Mouse (Mus musculus): ENCODE measurements around the gene Ppard. TPM values are rescaled to one million over a fixed set of nuclear protein-coding genes. Genes with fewer than 3 reads are reported as not detected.

Ppard gene
- polyA plus RNA-seq, 1 experiment from 2014 or later = 2.8 TPM

DNA sequence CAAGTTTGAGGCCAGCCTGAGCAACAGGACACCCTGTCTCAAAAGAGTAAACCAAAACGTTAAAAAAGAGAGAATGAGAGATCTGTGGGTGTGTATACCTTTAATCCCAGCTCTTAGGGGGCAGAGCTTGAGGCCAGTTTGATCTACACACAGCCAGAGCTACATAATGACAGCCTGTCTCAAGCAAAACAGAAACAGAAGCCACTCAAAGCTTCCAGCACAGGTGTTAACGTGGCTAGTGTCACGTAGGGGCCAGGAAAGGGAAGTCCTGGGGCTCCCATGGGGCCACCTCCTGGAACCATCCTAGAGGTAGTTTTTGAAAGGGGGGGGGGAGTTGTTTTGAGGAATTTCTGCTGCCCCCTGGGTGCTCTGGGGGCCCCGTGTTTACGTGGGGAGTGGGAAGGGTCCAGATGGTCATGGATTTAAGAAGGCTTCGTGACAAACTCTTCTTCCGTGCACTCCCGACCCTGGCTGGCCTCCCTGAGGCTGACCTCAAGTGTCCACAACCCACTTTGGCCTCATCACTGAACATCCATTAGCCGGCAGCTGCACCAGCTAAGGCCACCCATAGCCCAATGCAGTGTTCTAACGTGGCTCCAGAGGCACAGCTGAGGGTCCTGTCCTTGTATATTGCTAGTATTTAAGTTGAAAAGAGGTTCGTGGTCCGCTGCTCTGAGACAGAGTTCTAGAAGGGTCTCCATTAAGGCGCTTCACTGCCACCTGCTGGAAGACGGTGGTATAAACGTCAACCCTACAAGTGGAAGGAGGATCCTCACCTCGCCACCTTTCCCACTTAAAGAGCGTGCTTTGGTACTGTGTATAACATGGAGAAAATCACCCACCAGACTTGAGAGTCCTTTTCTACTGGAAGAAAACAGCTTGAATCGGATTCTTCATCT is 76.0 kb downstream of the Ppard start:
- Histone ChIP-seq H3K4me2 (peak overlapping the region; percentile 45), H3K4me1 (ENCODE audit: insufficient read depth) (no peaks in the 10 kb centered on the region), H3K4me3 (ENCODE audit: low read depth, low read length) (no peak overlapping the region), H3K27me3 (ENCODE audit: insufficient read depth, low read length) (no peaks in the 10 kb centered on the region), H3K9ac (no peak overlapping the region), H3K36me3 (ENCODE audit: insufficient read depth) (no peaks in the 10 kb centered on the region), H3K9me3 (ENCODE audit: low read depth, low read length) (no peaks in the 10 kb centered on the region), H3K27ac (ENCODE audit: low read depth) (no peak overlapping the region)
- peak; percentile 98 for DNase-seq
- WGBS = 9% methylated on average over 18 of the region's 18 CpGs
- 0 out of 2 replicates have a peak, but pooled peaks have one; percentile 18 for ATAC-seq (ENCODE audit: insufficient read depth)
- peak; percentile 97 for TF ChIP-seq CTCF (IDR thresholded peaks at IDR 0.05; ENCODE audit: low read depth)

DNA sequence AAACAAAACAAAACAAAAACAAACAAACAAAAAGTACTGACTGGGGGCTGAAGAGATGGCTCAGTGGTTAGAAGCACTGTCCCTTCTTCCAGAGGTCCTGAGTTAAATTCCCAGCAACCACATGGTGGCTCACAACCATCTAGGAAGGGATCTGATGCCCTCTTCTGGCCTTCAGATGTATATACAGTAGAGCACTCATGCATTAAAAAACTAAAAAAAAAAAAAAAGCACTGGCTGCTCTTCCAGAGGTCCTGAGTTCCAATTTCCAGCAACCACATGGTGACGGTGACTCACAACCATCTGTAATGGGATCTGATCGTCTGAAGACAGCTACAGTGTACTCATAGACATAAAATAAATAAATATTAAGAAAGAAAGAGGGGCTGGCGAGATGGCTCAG is 78.3 kb downstream of the Ppard start:
- 0 out of 2 replicates have a peak, but pooled peaks cover 4% of the 10 kb centered on the region for H3K4me1 ChIP-seq (ENCODE audit: insufficient read depth)
- 64% methylated on average over 3 of the region's 3 CpGs for WGBS
- H3K9me3 ChIP-seq (ENCODE audit: low read depth, low read length) = no peaks in the 10 kb centered on the region
- ATAC-seq (ENCODE audit: insufficient read depth) (no peak), DNase-seq (no peak)
- H3K27ac ChIP-seq (ENCODE audit: low read depth) = no peak overlapping the region
- no peak overlapping the region for H3K4me2 ChIP-seq
- no peak for TF ChIP-seq CTCF (IDR thresholded peaks at IDR 0.05; ENCODE audit: low read depth)
- H3K9ac ChIP-seq = no peak overlapping the region
- H3K36me3 ChIP-seq (ENCODE audit: insufficient read depth) = peaks cover 3% of the 10 kb centered on the region; the same call in 1 of the 2 replicates
- H3K27me3 ChIP-seq (ENCODE audit: insufficient read depth, low read length) = no peaks in the 10 kb centered on the region
- H3K4me3 ChIP-seq (ENCODE audit: low read depth, low read length) = no peak overlapping the region

DNA sequence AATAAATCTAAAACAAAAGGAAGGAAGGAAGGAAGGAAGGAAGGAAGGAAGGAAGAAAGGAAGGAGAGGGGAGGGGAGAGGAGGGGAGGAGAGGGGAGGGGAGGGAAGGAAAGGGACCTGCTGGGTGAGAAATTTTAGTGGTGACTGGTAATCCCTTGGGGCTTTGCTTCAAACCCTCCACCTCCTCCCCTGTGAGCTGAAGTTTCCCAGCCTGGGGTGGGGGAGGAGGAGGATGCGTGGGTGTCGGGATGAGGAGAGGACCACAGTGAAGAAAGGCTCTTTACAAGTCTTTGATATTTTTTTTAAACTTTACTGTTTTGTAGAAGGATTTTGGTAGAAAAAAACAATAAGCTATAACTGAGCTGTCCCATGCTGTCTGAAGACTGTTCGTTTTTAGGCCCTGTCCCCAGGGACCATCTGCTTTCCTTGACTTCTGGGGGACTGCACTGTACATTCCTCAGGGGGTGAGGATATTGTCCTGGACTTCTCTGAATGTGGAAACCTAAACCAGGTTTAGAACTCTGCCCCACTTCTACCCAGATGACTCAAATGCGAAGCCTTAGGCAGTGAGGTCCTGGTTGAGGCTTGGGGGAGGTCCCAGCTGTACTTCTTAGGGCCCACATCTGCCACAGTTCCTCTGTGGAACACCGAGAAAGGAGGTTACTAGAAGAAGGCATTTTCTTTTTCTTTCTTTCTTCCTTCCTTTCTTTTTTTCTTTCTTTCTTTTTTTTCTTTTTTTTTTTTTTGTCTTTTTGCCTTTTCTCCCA is 79.0 kb downstream of the Ppard start:
- no peak overlapping the region for H3K9ac ChIP-seq
- peaks cover 10% of the 10 kb centered on the region; the same call in 1 of the 2 replicates for H3K36me3 ChIP-seq (ENCODE audit: insufficient read depth)
- no peaks in the 10 kb centered on the region for H3K27me3 ChIP-seq (ENCODE audit: insufficient read depth, low read length)
- no peak for TF ChIP-seq CTCF (IDR thresholded peaks at IDR 0.05; ENCODE audit: low read depth)
- no peak for DNase-seq
- 75% methylated on average over 5 of the region's 5 CpGs for whole genome bisulfite sequencing
- H3K4me2 ChIP-seq = no peak overlapping the region
- 0 out of 2 replicates have a peak, but pooled peaks cover 4% of the 10 kb centered on the region for H3K4me1 ChIP-seq (ENCODE audit: insufficient read depth)
- no peak for ATAC-seq (ENCODE audit: insufficient read depth)
- no peak overlapping the region for H3K4me3 ChIP-seq (ENCODE audit: low read depth, low read length)
- H3K9me3 ChIP-seq (ENCODE audit: low read depth, low read length) = no peaks in the 10 kb centered on the region
- no peak overlapping the region for H3K27ac ChIP-seq (ENCODE audit: low read depth)

DNA sequence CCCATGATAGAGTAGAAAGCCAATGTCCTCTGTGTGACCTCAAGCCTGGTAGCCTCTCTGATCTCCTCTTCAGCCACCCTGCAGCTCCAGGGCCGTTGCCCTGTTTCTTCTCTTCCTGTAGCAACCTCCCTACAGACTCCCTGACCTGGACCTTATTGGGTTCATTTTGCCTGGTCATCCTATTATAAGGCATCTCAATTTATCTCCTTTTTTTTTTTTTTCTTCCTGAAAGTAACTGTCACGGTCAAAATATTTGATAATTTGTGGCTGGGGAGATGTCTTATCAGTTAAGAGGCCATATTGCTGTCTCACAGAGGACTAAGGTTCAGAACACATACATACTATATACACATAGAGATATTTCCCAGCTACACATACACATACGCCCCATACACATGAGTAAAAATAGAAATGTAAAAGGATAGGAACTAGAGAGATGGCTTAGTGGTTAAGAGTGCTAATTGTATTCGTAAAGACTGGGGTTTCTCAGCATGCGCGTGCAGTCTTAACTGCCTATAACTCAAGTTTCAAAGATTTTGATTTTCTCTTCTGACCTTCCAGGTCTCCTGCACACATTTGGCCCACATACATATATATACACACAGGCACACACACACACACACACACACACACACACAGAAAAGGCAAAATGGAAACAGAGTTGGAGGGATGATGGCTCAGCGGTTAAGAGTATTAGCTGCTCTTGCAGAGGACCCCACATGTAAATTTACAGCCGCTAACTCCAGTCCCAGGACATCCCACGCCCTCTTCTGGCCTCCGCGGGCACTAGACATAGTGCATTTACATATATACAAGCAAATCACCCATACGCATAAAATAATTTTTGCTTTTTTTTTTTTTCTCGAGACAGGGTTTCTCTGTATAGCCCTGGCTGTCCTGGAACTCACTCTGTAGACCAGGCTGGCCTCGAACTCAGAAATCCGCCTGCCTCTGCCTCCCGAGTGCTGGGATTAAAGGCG is 80.0 kb downstream of the Ppard start:
- Histone ChIP-seq H3K4me2 (peak overlapping the region; percentile 86), H3K27ac (ENCODE audit: low read depth) (peak overlapping the region; percentile 76; the same call in 1 of the 2 replicates), H3K9me3 (ENCODE audit: low read depth, low read length) (no peaks in the 10 kb centered on the region), H3K4me3 (ENCODE audit: low read depth, low read length) (peak overlapping the region; percentile 82), H3K9ac (no peak overlapping the region), H3K4me1 (ENCODE audit: insufficient read depth) (0 out of 2 replicates have a peak, but pooled peaks cover 4% of the 10 kb centered on the region), H3K36me3 (ENCODE audit: insufficient read depth) (peaks cover 19% of the 10 kb centered on the region; the same call in 1 of the 2 replicates), H3K27me3 (ENCODE audit: insufficient read depth, low read length) (no peaks in the 10 kb centered on the region)
- peak; percentile 74 for DNase-seq
- ATAC-seq (ENCODE audit: insufficient read depth) = peak; percentile 36
- WGBS = 20% methylated on average over 17 of the region's 17 CpGs
- peak; percentile 52 for TF ChIP-seq CTCF (IDR thresholded peaks at IDR 0.05; ENCODE audit: low read depth)

DNA sequence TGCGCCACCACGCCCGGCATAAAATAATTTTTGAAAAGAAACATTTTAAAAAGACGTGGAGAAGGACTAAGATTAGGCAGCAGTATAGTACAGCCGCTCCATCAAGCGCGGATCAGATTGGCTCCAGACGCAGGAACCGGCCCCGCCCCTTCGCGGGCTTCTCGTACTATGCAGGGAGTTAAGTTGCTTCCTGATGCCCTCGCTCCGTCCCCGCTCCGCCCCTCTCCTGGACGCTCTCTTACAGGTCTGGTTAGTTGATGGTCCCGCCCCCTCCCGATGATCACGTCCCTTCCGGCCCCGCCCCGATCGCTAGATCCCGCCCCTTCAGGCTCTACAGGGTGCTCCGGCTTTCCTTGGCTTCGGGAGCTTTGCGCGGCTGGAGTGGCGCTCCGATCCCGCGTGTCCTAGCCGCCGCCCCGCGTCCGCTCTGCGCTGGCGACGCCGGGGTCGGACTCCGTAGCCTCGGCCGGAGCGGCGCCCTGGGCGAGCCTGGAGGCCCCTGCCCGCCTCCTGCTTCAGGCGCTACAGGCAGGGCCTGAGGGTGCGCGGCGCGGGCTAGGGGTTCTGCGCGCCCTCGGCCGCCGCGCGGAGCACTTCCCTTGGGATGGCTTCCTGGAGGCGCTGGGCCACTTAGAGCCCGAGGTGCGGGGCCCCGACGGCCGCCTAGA is 80.8 kb downstream of the Ppard start, which contains the start of gene Fance:
Fance (plus strand) TSS at position 308 of the 668 bp plus-strand sequence.
- WGBS = under 1% methylated on average over 69 of the region's 69 CpGs
- H3K9ac ChIP-seq = peak within 1 kb of the TSS; percentile 89
- peak; percentile 100 for DNase-seq

DNA sequence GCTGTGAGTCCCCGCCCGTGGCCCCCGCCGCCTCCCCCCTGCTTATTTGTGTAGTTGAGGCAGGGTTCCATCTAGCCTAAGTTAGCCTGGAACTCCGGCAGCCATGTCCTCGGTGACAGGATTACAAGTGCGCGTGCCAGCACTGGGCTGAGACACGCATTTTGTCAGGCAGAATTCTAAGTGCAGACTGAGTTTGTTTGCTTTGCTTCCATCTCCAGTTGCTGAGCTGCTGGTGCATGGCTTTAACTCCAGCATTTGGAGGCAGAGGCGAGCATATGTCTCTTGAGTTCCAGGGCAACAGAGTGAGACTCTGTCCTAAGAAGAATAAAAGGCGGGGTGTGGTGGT is 81.4 kb downstream of the Ppard start:
- H3K36me3 ChIP-seq (ENCODE audit: insufficient read depth) = peaks cover 29% of the 10 kb centered on the region
- H3K9ac ChIP-seq = peak overlapping the region; percentile 89
- no peaks in the 10 kb centered on the region for H3K27me3 ChIP-seq (ENCODE audit: insufficient read depth, low read length)
- H3K4me3 ChIP-seq (ENCODE audit: low read depth, low read length) = peak overlapping the region; percentile 82
- peak overlapping the region; percentile 86 for H3K4me2 ChIP-seq
- DNase-seq (peak; percentile 64), ATAC-seq (ENCODE audit: insufficient read depth) (peak; percentile 43)
- peak overlapping the region; percentile 94 for H3K27ac ChIP-seq (ENCODE audit: low read depth)
- TF ChIP-seq CTCF (IDR thresholded peaks at IDR 0.05; ENCODE audit: low read depth) = 0 out of 2 replicates have a peak, but pooled peaks have one; percentile 5
- no peaks in the 10 kb centered on the region for H3K9me3 ChIP-seq (ENCODE audit: low read depth, low read length)
- 0 out of 2 replicates have a peak, but pooled peaks cover 4% of the 10 kb centered on the region for H3K4me1 ChIP-seq (ENCODE audit: insufficient read depth)
- WGBS = 1% methylated on average over 11 of the region's 11 CpGs

More for the DNA sequence above, 80.8 kb downstream of the Ppard start, which contains the start of gene Fance:
- Histone ChIP-seq H3K27me3 (ENCODE audit: insufficient read depth, low read length) (no peaks in the 10 kb centered on the region), H3K4me1 (ENCODE audit: insufficient read depth) (0 out of 2 replicates have a peak, but pooled peaks cover 4% of the 10 kb centered on the region), H3K27ac (ENCODE audit: low read depth) (peak within 1 kb of the TSS; percentile 94), H3K4me3 (ENCODE audit: low read depth, low read length) (peak within 1 kb of the TSS; percentile 82), H3K9me3 (ENCODE audit: low read depth, low read length) (no peaks in the 10 kb centered on the region), H3K36me3 (ENCODE audit: insufficient read depth) (peaks cover 27% of the 10 kb centered on the region), H3K4me2 (peak within 1 kb of the TSS; percentile 86)
- peak; percentile 97 for ATAC-seq (ENCODE audit: insufficient read depth)
- no peak for TF ChIP-seq CTCF (IDR thresholded peaks at IDR 0.05; ENCODE audit: low read depth)

Data from lung, embryonic 14.5 days (tissue).